Mouse (Mus musculus): ENCODE data around the gene Srebf1.

DNA sequence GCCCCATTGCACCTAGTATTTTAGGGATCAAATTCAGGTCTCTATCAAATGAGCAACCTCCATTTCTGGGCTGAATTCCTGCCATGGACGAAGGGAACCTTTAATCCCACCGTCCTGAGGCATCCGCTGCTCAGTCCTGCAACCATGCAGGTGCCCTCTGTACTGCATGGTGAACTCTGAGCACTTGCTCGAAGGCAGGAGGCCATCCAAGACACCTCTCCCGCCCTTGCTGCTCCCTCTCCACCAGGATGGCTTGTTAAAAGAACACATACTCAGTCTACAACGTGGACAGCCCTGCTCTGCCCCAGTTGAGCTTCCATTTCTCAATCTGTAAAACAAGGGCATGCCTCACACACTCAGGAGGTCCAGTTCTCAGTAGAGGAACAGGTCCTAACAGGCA, 14.2 kb downstream of the Srebf1 start:
- TF ChIP-seq POLR2A (IDR thresholded peaks at IDR 0.05; ENCODE audit: low read depth, low read length) (no peak), CTCF (IDR thresholded peaks at IDR 0.05; ENCODE audit: extremely low read depth, insufficient read depth, insufficient read length, insufficient replicate concordance) (no peak)
